Mouse (Mus musculus) lung, embryonic 15.5 days (tissue): Measurements from ENCODE around the gene Rpl29. TPM values are rescaled to one million over a fixed set of nuclear protein-coding genes. Genes with fewer than 3 reads are reported as not detected.
A peak's percentile ranks its signal among the peaks of the same experiment; 100 is the strongest.

ENCODE experiments used
- ATAC-seq: fragments of 200-750 bp; cut with Nextera tagmentation; 2 replicates; pipeline ENCODE4 v1.8.0; 2017; ENCODE audit warnings: moderate number of reproducible peaks, borderline replicate concordance; ENCODE audit not compliant: low FRiP score, low TSS enrichment; ENCODE audit errors: extremely low read depth
- H3K27ac ChIP-seq: fragments of 300-500 bp; sonication (generic); 2 replicates; pipeline ENCODE4 v1.5.1; 2015; ENCODE audit warnings: moderate library complexity, mild to moderate bottlenecking, inconsistent platforms
- H3K27me3 ChIP-seq: fragments of 300-500 bp; sonication (generic); 2 replicates; pipeline ENCODE4 v1.6.1; 2015; ENCODE audit warnings: inconsistent platforms
- H3K36me3 ChIP-seq: fragments of 300-500 bp; sonication (generic); 2 replicates; pipeline ENCODE4 v1.6.1; 2015; ENCODE audit warnings: inconsistent platforms
- H3K4me1 ChIP-seq: fragments of 300-500 bp; sonication (generic); 2 replicates; pipeline ENCODE4 v1.6.1; 2015; ENCODE audit warnings: inconsistent platforms
- H3K4me2 ChIP-seq: fragments of 300-500 bp; sonication (generic); 2 replicates; pipeline ENCODE4 v1.6.1; 2015; ENCODE audit warnings: inconsistent platforms, mild to moderate bottlenecking, moderate library complexity
- H3K4me3 ChIP-seq: fragments of 300-500 bp; sonication (generic); 2 replicates; pipeline ENCODE4 v1.5.1; 2015; ENCODE audit warnings: mild to moderate bottlenecking, inconsistent platforms
- H3K9ac ChIP-seq: fragments of 300-500 bp; sonication (generic); 2 replicates; pipeline ENCODE4 v1.6.1; 2015; ENCODE audit warnings: inconsistent platforms
- H3K9me3 ChIP-seq: fragments of 300-500 bp; sonication (generic); 2 replicates; pipeline ENCODE4 v1.6.1; 2016; ENCODE audit warnings: inconsistent platforms
- WGBS: fragments of 180-500 bp; shearing (Covaris S2); methylation state at CpG from one replicate; pipeline ENCODE4 v1.1.7; 2015; 5-methylcytosine and 5-hydroxymethylcytosine counted together
- polyA plus RNA-seq: library from polyadenylated mRNA; unstranded; fragments of >200 nt; fragmentation: Nextera tagmentation; extraction: Ambion mirVana; gene quantifications from 2 replicates; pipeline ENCODE4 v1.2.1, GENCODE M21; 2015

Gene Rpl29
- polyA plus RNA-seq, 1 experiment from 2014 or later: 988 TPM

- H3K36me3 ChIP-seq: peaks cover 22% of the 10 kb centered on the region
- H3K27ac ChIP-seq: no peak overlapping the region
- no peak overlapping the region for H3K4me2 ChIP-seq
- 69% methylated on average over 5 of the region's 5 CpGs for WGBS
- H3K4me1 ChIP-seq: peaks cover 43% of the 10 kb centered on the region
- ATAC-seq: no peak
- no peak overlapping the region for H3K4me3 ChIP-seq
- no peaks in the 10 kb centered on the region for H3K9me3 ChIP-seq
- H3K9ac ChIP-seq: no peak overlapping the region
- no peaks in the 10 kb centered on the region for H3K27me3 ChIP-seq
These were observed 28.7 kb downstream of the Rpl29 start for GRCm38 (mm10) chr9:106457920-106458319.

GRCm38 (mm10) chr9:106459946-106460345 lies 30.7 kb downstream of the Rpl29 start:
- H3K27ac ChIP-seq: no peak overlapping the region
- 74% methylated on average over 15 of the region's 15 CpGs for WGBS

GRCm38 (mm10) chr9:106460401-106461025 lies 31.3 kb downstream of the Rpl29 start:
- no peak overlapping the region for H3K27ac ChIP-seq
- H3K4me2 ChIP-seq: no peak overlapping the region
- no peak overlapping the region for H3K4me3 ChIP-seq
- no peak for ATAC-seq
- WGBS: 73% methylated on average over 18 of the region's 18 CpGs
- no peaks in the 10 kb centered on the region for H3K9me3 ChIP-seq
- 0 out of 2 replicates have a peak, but pooled peaks cover 1% of the 10 kb centered on the region for H3K27me3 ChIP-seq
- peaks cover 34% of the 10 kb centered on the region for H3K36me3 ChIP-seq
- H3K9ac ChIP-seq: no peak overlapping the region
- peaks cover 30% of the 10 kb centered on the region for H3K4me1 ChIP-seq

More at GRCm38 (mm10) chr9:106459946-106460345, 30.7 kb downstream of the Rpl29 start:
- no peaks in the 10 kb centered on the region for H3K27me3 ChIP-seq
- peaks cover 33% of the 10 kb centered on the region for H3K4me1 ChIP-seq
- peaks cover 34% of the 10 kb centered on the region for H3K36me3 ChIP-seq
- ATAC-seq: no peak
- H3K9ac ChIP-seq: no peak overlapping the region
- H3K9me3 ChIP-seq: no peaks in the 10 kb centered on the region
- H3K4me3 ChIP-seq: no peak overlapping the region
- no peak overlapping the region for H3K4me2 ChIP-seq

- Histone ChIP-seq H3K27ac (no peak overlapping the region), H3K4me3 (no peak overlapping the region), H3K4me2 (no peak overlapping the region), H3K9me3 (no peaks in the 10 kb centered on the region), H3K27me3 (0 out of 2 replicates have a peak, but pooled peaks cover 6% of the 10 kb centered on the region), H3K4me1 (peaks cover 30% of the 10 kb centered on the region), H3K36me3 (peaks cover 34% of the 10 kb centered on the region), H3K9ac (no peak overlapping the region)
- ATAC-seq: no peak
- WGBS: 75% methylated on average over 9 of the region's 9 CpGs
These were observed 31.8 kb downstream of the Rpl29 start for GRCm38 (mm10) chr9:106461026-106461415.

GRCm38 (mm10) chr9:106461641-106462429 lies 32.6 kb downstream of the Rpl29 start:
- no peak for ATAC-seq
- Histone ChIP-seq H3K9me3 (no peaks in the 10 kb centered on the region), H3K4me1 (peaks cover 21% of the 10 kb centered on the region), H3K27ac (no peak overlapping the region), H3K27me3 (0 out of 2 replicates have a peak, but pooled peaks cover 7% of the 10 kb centered on the region), H3K4me2 (no peak overlapping the region), H3K36me3 (peaks cover 34% of the 10 kb centered on the region), H3K9ac (no peak overlapping the region), H3K4me3 (no peak overlapping the region)
- WGBS: 80% methylated on average over 16 of the region's 16 CpGs

- Histone ChIP-seq H3K27ac (no peak overlapping the region), H3K27me3 (0 out of 2 replicates have a peak, but pooled peaks cover 7% of the 10 kb centered on the region), H3K36me3 (peaks cover 34% of the 10 kb centered on the region), H3K4me3 (no peak overlapping the region), H3K4me2 (no peak overlapping the region), H3K4me1 (peaks cover 16% of the 10 kb centered on the region), H3K9ac (no peak overlapping the region), H3K9me3 (no peaks in the 10 kb centered on the region)
- WGBS: 87% methylated on average over 12 of the region's 12 CpGs
- no peak for ATAC-seq
These were observed 33.2 kb downstream of the Rpl29 start for GRCm38 (mm10) chr9:106462430-106462800.

- Histone ChIP-seq H3K27me3 (0 out of 2 replicates have a peak, but pooled peaks cover 7% of the 10 kb centered on the region), H3K36me3 (peaks cover 34% of the 10 kb centered on the region), H3K4me2 (no peak overlapping the region), H3K27ac (no peak overlapping the region), H3K9ac (no peak overlapping the region), H3K4me3 (no peak overlapping the region), H3K9me3 (no peaks in the 10 kb centered on the region), H3K4me1 (peaks cover 12% of the 10 kb centered on the region)
- ATAC-seq: no peak
- 82% methylated on average over 21 of the region's 21 CpGs for WGBS
These were observed 34.1 kb downstream of the Rpl29 start for GRCm38 (mm10) chr9:106463122-106464063.

GRCm38 (mm10) chr9:106464751-106465541 lies 35.7 kb downstream of the Rpl29 start:
- ATAC-seq: peak; percentile 58
- no peaks in the 10 kb centered on the region for H3K9me3 ChIP-seq
- H3K4me2 ChIP-seq: peak overlapping the region; percentile 85
- H3K36me3 ChIP-seq: peaks cover 30% of the 10 kb centered on the region
- H3K27me3 ChIP-seq: 0 out of 2 replicates have a peak, but pooled peaks cover 7% of the 10 kb centered on the region
- H3K4me3 ChIP-seq: peak overlapping the region; percentile 45
- WGBS: 3% methylated on average over 99 of the region's 99 CpGs
- no peak overlapping the region for H3K27ac ChIP-seq
- peaks cover 12% of the 10 kb centered on the region for H3K4me1 ChIP-seq
- peak overlapping the region; percentile 46 for H3K9ac ChIP-seq

- no peak for ATAC-seq
These were observed 36.4 kb downstream of the Rpl29 start, which contains the start of gene Gpr62 for GRCm38 (mm10) chr9:106465571-106466200. Gene Gpr62 (minus strand): TSS chr9:106465938.

GRCm38 (mm10) chr9:106466721-106467120 lies 37.5 kb downstream of the Rpl29 start:
- H3K27ac ChIP-seq: no peak overlapping the region
- H3K27me3 ChIP-seq: 0 out of 2 replicates have a peak, but pooled peaks cover 7% of the 10 kb centered on the region
- no peaks in the 10 kb centered on the region for H3K9me3 ChIP-seq
- no peak overlapping the region for H3K4me2 ChIP-seq
- no peak overlapping the region for H3K4me3 ChIP-seq
- peaks cover 15% of the 10 kb centered on the region for H3K4me1 ChIP-seq
- peaks cover 21% of the 10 kb centered on the region for H3K36me3 ChIP-seq
- no peak for ATAC-seq
- WGBS: 81% methylated on average over 6 of the region's 6 CpGs
- H3K9ac ChIP-seq: no peak overlapping the region

More at GRCm38 (mm10) chr9:106465571-106466200, 36.4 kb downstream of the Rpl29 start, which contains the start of gene Gpr62:
- WGBS: 37% methylated on average over 26 of the region's 26 CpGs
- Histone ChIP-seq H3K36me3 (peaks cover 28% of the 10 kb centered on the region), H3K4me3 (peak within 1 kb of the TSS; percentile 45), H3K9ac (peak within 1 kb of the TSS; percentile 46), H3K27me3 (0 out of 2 replicates have a peak, but pooled peaks cover 7% of the 10 kb centered on the region), H3K9me3 (no peaks in the 10 kb centered on the region), H3K27ac (no peak within 1 kb of the TSS), H3K4me2 (peak within 1 kb of the TSS; percentile 85), H3K4me1 (peaks cover 12% of the 10 kb centered on the region)
